Mouse (Mus musculus): Measurements from ENCODE around the gene Fbxl2. TPM values are rescaled to one million over a fixed set of nuclear protein-coding genes. Genes with fewer than 3 reads are reported as not detected.

Fbxl2 gene
- polyA plus RNA-seq, 1 experiment = 9.7 TPM

DNA sequence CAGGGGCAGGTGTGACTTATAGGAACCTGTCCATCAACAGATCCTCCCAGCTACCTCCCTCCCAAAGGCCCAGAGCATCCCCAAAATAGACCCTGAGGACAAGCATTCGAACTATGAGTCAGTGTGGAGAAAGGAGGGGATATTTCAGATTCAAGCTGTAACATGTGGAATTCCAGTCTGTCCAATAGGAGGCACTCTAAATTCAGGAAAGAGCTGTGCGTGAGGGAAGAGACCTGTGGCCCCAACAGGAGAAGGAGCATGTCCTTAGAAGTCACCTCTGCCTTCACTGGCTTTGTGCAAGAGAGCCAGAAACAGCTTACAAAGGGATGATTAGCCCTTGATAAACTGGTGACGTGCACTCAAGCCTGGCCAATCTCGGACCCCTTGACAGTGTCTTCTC is 5.0 kb downstream of the Fbxl2 start:
- H3K27me3 ChIP-seq (ENCODE audit: control insufficient read depth, insufficient read depth, insufficient read length) = no peaks in the 10 kb centered on the region
- no peak overlapping the region for H3K4me3 ChIP-seq (ENCODE audit: insufficient read depth, poor library complexity, severe bottlenecking)
- H3K36me3 ChIP-seq (ENCODE audit: control insufficient read depth, insufficient read depth) = no peaks in the 10 kb centered on the region

DNA sequence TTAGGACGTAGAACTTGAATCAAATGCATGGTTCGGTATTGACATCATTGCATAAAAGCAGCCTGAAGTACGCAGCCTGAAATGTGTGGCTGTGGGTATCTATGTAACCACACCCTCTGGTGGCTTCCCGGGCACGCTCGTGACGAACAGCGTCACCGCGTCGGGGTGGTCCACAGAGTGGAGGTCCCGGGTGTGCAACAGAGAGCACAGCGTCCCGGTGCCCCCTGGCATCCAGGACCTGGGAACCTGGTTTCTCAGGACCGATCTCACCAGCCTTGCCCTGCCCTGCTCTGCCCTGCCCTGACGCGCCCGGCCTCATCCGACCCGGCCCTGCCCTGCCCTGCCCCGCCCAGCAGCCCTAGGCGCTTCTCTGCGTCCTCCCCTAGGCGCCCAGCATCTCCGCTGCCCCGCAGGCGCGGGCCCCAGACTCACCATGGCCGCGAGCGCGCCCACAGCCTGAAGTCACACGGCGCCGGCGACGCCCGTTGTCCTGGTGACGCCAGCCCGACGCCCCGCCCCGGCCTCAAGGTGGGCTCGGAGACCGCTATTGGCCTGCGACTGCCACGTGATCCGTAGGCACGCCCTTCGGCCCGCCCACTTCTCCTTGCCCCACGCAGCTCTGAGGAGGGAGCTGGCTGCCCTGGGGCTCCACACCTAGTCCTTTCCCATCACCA is 19.6 kb downstream of the Fbxl2 start:
- no peaks in the 10 kb centered on the region for H3K27me3 ChIP-seq (ENCODE audit: control insufficient read depth, insufficient read depth, insufficient read length)
- TF ChIP-seq MAX (IDR thresholded peaks at IDR 0.05) (peak; percentile 18), MYOG (IDR thresholded peaks at IDR 0.05; ENCODE audit: control insufficient read depth, extremely low read depth, insufficient read length) (no peak), USF1 (IDR thresholded peaks at IDR 0.05; ENCODE audit: low read depth) (peak; percentile 94)

More for the DNA sequence above, 5.0 kb downstream of the Fbxl2 start:
- Histone ChIP-seq H3ac (ENCODE audit: control insufficient read depth, insufficient read length, low read depth) (no peak overlapping the region), H3K79me3 (ENCODE audit: low read depth) (no peaks in the 10 kb centered on the region), H3K79me2 (ENCODE audit: control insufficient read depth, insufficient read depth) (no peaks in the 10 kb centered on the region)
- TF ChIP-seq CTCF (IDR thresholded peaks at IDR 0.05; ENCODE audit: control insufficient read depth, insufficient read depth, insufficient read length) = no peak
- no peak for TF ChIP-seq MAX (IDR thresholded peaks at IDR 0.05)
- no peak for TF ChIP-seq MYOD1 (IDR thresholded peaks at IDR 0.05; ENCODE audit: control insufficient read depth, insufficient read length, low read depth)
- TF ChIP-seq USF1 (IDR thresholded peaks at IDR 0.05; ENCODE audit: low read depth) = no peak
- no peak for TF ChIP-seq MYOG (IDR thresholded peaks at IDR 0.05; ENCODE audit: control insufficient read depth, extremely low read depth, insufficient read length)
- TF ChIP-seq CEBPB (IDR thresholded peaks at IDR 0.05; ENCODE audit: low read depth) = no peak
- no peak for TF ChIP-seq FOSL1 (IDR thresholded peaks at IDR 0.05; ENCODE audit: insufficient read depth, low read length, poor library complexity, severe bottlenecking)

DNA sequence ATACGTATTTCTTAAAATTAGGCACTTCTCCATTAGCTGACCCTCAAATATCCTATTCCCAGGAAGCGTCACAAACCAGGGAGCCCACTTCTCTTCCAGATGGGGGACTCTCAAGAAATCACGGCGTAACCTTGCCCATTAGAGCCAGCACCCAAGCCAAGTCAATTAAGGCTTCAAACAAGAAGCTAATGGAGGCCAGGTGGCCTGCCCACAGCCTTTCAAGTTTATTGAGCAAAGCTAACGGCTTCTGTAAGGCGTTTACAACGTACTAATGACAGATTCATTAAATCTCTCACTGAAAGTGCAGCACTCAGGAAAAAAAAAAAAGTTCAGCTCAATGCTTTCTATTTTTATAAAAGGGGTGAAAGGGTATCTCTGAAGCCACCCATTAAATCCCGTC is 20.1 kb downstream of the Fbxl2 start:
- Histone ChIP-seq H3ac (ENCODE audit: control insufficient read depth, insufficient read length, low read depth) (peak overlapping the region; percentile 76), H3K27me3 (ENCODE audit: control insufficient read depth, insufficient read depth, insufficient read length) (no peaks in the 10 kb centered on the region), H3K36me3 (ENCODE audit: control insufficient read depth, insufficient read depth) (no peaks in the 10 kb centered on the region), H3K4me3 (ENCODE audit: insufficient read depth, poor library complexity, severe bottlenecking) (peak overlapping the region; percentile 42), H3K79me2 (ENCODE audit: control insufficient read depth, insufficient read depth) (peaks cover 49% of the 10 kb centered on the region), H3K79me3 (ENCODE audit: low read depth) (peaks cover 22% of the 10 kb centered on the region)
- TF ChIP-seq CTCF (IDR thresholded peaks at IDR 0.05; ENCODE audit: control insufficient read depth, insufficient read depth, insufficient read length) (no peak), FOSL1 (IDR thresholded peaks at IDR 0.05; ENCODE audit: insufficient read depth, low read length, poor library complexity, severe bottlenecking) (no peak), MAX (IDR thresholded peaks at IDR 0.05) (no peak)

More for the DNA sequence above, 19.6 kb downstream of the Fbxl2 start:
- peaks cover 44% of the 10 kb centered on the region for H3K79me2 ChIP-seq (ENCODE audit: control insufficient read depth, insufficient read depth)
- peak overlapping the region; percentile 42 for H3K4me3 ChIP-seq (ENCODE audit: insufficient read depth, poor library complexity, severe bottlenecking)
- H3K36me3 ChIP-seq (ENCODE audit: control insufficient read depth, insufficient read depth) = no peaks in the 10 kb centered on the region
- peak overlapping the region; percentile 76 for H3ac ChIP-seq (ENCODE audit: control insufficient read depth, insufficient read length, low read depth)
- H3K79me3 ChIP-seq (ENCODE audit: low read depth) = peaks cover 19% of the 10 kb centered on the region

DNA sequence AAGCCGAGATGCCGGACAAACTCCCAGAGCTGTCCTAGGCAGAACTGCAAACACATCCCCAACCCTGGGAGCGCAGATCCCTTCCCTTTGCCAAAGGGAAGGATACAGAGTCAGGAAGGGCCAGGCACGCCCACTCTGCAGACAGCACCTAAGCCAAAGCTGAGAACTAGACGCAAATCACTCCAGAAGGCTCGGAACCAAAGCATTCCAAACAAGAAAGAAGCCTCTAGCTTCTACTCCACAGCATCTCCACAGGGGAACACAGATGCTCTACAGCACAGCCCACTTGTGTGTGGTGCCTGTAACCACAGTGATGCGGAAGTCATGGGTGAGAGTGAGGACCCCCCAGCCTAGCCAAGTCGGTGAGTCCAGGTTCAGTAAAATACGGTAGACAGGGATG is 20.8 kb downstream of the Fbxl2 start:
- Histone ChIP-seq H3K79me3 (ENCODE audit: low read depth) (peaks cover 28% of the 10 kb centered on the region), H3K79me2 (ENCODE audit: control insufficient read depth, insufficient read depth) (peaks cover 56% of the 10 kb centered on the region), H3K4me3 (ENCODE audit: insufficient read depth, poor library complexity, severe bottlenecking) (peak overlapping the region; percentile 23), H3K27me3 (ENCODE audit: control insufficient read depth, insufficient read depth, insufficient read length) (no peaks in the 10 kb centered on the region), H3K36me3 (ENCODE audit: control insufficient read depth, insufficient read depth) (no peaks in the 10 kb centered on the region), H3ac (ENCODE audit: control insufficient read depth, insufficient read length, low read depth) (peak overlapping the region; percentile 70)
- TF ChIP-seq FOSL1 (IDR thresholded peaks at IDR 0.05; ENCODE audit: insufficient read depth, low read length, poor library complexity, severe bottlenecking) (no peak), MAX (IDR thresholded peaks at IDR 0.05) (no peak), CEBPB (IDR thresholded peaks at IDR 0.05; ENCODE audit: low read depth) (no peak), USF1 (IDR thresholded peaks at IDR 0.05; ENCODE audit: low read depth) (no peak), CTCF (IDR thresholded peaks at IDR 0.05; ENCODE audit: control insufficient read depth, insufficient read depth, insufficient read length) (no peak), MYOD1 (IDR thresholded peaks at IDR 0.05; ENCODE audit: control insufficient read depth, insufficient read length, low read depth) (no peak)

DNA sequence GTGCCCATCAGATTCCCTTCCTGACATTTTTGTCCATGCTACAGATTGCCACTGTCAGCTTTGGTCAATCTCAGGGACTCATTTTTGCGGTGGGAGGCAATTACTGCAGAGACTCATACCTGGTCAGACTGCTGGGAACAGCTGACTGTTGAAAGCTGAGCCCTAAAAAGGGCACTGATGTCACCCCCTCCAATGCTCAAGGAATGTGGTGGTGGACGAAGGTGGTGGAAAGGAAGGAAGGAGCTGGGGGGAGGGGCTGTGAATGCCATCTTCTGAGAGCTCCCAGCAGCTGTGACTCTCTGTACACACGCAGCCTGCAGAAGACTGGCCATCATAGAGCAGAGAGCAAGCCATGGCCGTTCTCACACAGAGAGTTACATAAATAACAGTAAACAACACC is 23.9 kb downstream of the Fbxl2 start:
- TF ChIP-seq MAX (IDR thresholded peaks at IDR 0.05) = no peak
- TF ChIP-seq MYOD1 (IDR thresholded peaks at IDR 0.05; ENCODE audit: control insufficient read depth, insufficient read length, low read depth) = peak; percentile 86
- TF ChIP-seq USF1 (IDR thresholded peaks at IDR 0.05; ENCODE audit: low read depth) = no peak
- H3ac ChIP-seq (ENCODE audit: control insufficient read depth, insufficient read length, low read depth) = no peak overlapping the region
- H3K79me3 ChIP-seq (ENCODE audit: low read depth) = peaks cover 34% of the 10 kb centered on the region
- peaks cover 82% of the 10 kb centered on the region for H3K79me2 ChIP-seq (ENCODE audit: control insufficient read depth, insufficient read depth)
- H3K4me3 ChIP-seq (ENCODE audit: insufficient read depth, poor library complexity, severe bottlenecking) = no peak overlapping the region
- peaks cover 5% of the 10 kb centered on the region for H3K36me3 ChIP-seq (ENCODE audit: control insufficient read depth, insufficient read depth)
- H3K27me3 ChIP-seq (ENCODE audit: control insufficient read depth, insufficient read depth, insufficient read length) = no peaks in the 10 kb centered on the region

DNA sequence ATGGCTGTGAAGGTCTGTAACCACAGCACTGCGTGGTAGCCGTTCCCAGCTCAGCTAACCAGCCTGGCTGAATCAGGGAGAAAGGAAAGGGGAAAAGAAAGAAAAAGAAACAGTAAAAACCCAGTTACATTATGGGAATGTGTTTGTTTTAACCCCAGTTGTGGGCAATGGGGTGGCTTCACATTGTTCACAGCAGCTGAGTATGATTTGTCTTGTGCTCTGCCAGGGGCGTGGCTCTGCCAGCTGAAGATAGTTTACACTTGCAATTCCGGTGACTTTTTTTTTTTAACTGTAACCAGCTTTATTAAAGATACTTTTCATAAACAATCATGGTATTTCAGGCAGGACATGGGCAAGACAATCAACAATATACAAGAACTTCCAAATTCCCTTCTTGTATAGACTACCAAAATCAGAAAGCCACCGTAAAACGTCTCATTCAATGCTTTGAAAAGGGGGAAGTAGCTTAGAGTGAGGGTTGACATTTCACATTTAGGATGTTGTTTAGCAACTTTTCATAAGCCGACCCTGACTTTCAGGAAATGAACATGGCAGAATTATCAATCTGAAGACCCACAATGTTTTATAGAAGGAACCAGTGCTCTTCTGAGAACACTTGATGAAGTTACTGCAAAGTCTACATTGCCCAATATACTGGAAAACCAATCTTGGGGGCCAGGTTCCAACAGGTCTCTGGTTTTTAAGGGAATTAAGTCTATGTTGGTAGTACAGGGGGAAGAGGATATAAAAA is 26.8 kb downstream of the Fbxl2 start:
- Histone ChIP-seq H3K27me3 (ENCODE audit: control insufficient read depth, insufficient read depth, insufficient read length) (no peaks in the 10 kb centered on the region), H3ac (ENCODE audit: control insufficient read depth, insufficient read length, low read depth) (no peak overlapping the region), H3K79me2 (ENCODE audit: control insufficient read depth, insufficient read depth) (peaks cover 70% of the 10 kb centered on the region), H3K79me3 (ENCODE audit: low read depth) (peaks cover 29% of the 10 kb centered on the region), H3K4me3 (ENCODE audit: insufficient read depth, poor library complexity, severe bottlenecking) (no peak overlapping the region), H3K36me3 (ENCODE audit: control insufficient read depth, insufficient read depth) (peaks cover 8% of the 10 kb centered on the region)
- no peak for TF ChIP-seq MYOD1 (IDR thresholded peaks at IDR 0.05; ENCODE audit: control insufficient read depth, insufficient read length, low read depth)

Measured in C2C12 (cell line).